Mouse (Mus musculus): ENCODE results near the gene Ccdc51.

Ccdc51 gene

DNA sequence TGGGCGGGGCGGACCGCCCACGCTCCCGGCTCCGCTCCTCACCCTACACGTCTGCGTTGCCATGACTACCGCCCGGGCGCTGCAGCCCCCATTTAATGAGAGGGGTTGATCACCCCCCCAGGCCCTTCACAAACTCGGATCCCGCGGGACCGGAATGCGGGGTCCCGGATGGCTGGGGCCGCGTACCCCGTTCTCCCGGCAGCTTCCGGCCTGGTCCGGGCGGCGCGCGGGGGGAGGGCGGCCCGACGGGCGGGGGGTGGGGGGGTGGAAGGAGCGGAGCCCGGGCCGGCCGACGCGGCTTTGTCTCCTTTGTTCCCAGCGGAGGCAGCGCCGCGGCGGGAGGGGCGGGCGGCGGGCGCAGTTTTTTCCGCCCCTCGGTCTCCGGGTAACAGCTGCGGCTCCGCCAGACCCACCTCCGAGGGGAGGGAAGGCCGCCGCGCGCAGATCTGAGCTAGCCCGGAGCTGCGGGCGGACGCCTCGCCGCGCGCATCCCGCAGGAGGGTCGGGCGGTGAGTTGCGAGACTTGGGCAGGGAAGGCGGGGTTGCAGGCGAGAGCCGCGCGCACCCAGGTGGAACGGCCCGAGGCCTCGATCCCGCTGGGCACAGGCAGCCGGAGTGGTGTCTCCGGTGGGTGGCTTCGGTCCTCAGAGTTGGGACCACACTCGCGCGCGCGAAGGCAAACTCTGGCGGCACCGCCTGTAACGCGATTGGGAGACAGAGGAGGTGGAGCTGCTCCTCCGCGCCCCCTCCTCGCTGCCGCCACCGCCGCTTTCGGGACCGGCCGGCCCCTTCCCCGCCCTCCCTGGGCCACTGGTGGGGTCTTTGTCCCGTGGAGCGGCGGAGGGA is 13.1 kb downstream of the Ccdc51 start, which contains the start of gene Plxnb1:
Plxnb1 (plus strand) TSS at position 253 of the 846 bp plus-strand sequence.
- in situ Hi-C loops (cut with MseI, MboI): no loop called here

- in situ Hi-C loops (cut with MseI, MboI): no loop called here
These were observed 14.0 kb downstream of the Ccdc51 start for GRCm38 (mm10) chr9:109096251-109096661.

DNA sequence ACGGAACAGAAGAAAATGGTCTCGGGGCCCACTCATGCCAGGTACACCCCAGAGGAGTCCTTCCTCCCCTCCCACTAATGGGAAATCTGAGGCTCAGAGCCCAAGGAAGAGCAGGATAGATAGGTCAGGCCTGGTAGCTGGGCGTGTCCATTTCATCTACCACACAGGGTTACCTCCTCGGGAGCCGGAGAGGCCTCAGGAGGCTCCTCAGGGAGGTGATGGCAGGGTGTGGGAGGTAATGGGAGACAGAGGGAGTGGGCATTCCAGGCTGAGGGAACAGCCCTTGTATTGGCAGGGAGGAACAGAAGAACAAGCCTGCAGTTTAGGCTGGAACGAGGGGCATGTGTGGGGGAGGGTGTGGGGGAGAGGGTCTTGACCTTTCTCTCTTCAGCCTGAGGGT is 14.6 kb downstream of the Ccdc51 start:
- in situ Hi-C loops (cut with MseI, MboI): no loop called here

DNA sequence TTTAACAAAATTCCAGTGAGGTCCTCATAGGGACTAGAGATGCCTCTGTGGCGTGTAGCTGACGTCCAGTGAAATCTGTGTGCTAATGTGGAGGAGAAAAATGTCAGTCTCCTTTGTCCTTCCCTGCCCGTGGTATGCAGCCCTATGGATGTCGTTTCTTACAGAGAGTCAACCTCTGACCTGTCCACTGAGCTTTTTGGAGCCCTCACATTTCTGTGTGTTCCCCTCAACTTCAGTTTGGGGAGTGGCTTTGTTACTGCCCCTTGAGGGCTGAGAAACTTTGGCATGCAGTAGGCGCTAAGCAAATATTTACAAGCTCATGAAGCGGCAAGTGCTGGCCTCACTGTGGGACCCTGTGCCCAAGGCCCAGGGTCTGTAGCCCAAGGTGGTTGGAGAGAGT is 15.0 kb downstream of the Ccdc51 start:
- in situ Hi-C loops (cut with MseI, MboI): no loop called here

- in situ Hi-C loops (cut with MseI, MboI): no loop called here
These were observed 15.5 kb downstream of the Ccdc51 start for GRCm38 (mm10) chr9:109097831-109098230.

DNA sequence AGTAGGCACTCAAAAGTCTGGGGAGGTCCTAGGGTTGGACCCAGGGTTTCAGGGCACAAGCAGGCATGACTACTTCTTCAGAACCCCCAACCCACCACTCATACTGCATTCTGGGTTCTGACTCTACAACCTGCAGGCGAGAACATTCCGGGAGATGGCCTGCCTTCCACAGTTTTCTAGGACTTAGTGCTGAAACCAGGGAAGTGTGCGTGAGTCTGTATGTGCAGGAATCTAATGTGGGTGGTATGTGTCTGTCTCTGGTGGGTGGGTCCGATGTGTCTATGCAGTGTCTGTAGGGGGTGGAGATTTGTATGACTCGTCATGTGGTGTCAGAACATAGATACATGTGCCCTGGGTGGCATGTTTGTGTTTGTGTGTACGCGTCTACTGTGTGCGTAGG is 16.1 kb downstream of the Ccdc51 start:
- in situ Hi-C loops (cut with MseI, MboI): no loop called here

GRCm38 (mm10) chr9:109098969-109099368 is 16.7 kb downstream of the Ccdc51 start:
- in situ Hi-C loops (cut with MseI, MboI): no loop called here

- in situ Hi-C loops (cut with MseI, MboI): no loop called here
These were observed 18.1 kb downstream of the Ccdc51 start for GRCm38 (mm10) chr9:109100307-109100928.

DNA sequence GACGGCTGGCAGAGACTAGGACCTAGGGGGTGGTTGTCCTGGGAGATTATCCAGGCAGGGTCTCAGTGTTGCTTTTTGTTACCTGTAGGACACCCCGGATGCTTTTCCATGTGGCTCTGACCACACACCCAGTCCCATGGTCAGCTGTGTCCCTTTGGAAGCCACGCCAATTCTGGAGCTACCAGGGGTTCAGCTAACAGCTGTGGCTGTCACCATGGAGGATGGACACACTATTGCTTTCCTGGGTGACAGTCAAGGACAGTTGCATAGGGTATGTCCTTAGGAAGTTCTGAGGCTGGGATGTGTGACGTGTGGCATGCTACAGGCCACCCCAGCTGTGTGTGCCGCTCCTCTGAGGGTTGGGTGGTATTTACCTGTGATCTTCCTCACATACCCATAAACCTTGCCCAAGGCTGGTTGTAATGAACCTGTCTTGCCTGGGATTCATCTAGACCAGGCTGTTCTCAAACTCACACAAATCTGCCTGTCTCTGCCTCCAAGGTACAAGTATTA is 19.7 kb downstream of the Ccdc51 start:
- in situ Hi-C loops (cut with MseI, MboI): no loop called here

DNA sequence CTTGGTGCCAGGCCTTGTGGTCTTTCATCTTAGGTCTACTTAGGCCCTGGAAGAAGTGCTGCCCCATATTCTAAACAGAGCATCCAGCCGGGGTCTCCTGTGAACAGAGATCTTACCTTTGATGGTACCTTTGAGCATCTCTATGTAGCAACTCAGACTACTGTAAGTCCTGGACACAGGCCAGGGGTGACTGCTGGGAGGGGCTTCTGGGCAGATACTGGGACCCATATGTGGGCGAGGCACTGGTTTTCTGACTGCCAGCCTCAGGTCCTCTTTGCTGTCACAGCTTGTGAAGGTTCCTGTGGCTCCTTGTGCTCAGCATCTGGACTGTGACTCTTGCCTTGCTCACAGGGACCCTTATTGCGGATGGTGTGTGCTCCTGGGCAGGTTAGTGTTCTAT is 20.2 kb downstream of the Ccdc51 start:
- in situ Hi-C loops (cut with MseI, MboI): no loop called here

- in situ Hi-C loops (cut with MseI, MboI): no loop called here
These were observed 21.0 kb downstream of the Ccdc51 start for GRCm38 (mm10) chr9:109103250-109103649.

DNA sequence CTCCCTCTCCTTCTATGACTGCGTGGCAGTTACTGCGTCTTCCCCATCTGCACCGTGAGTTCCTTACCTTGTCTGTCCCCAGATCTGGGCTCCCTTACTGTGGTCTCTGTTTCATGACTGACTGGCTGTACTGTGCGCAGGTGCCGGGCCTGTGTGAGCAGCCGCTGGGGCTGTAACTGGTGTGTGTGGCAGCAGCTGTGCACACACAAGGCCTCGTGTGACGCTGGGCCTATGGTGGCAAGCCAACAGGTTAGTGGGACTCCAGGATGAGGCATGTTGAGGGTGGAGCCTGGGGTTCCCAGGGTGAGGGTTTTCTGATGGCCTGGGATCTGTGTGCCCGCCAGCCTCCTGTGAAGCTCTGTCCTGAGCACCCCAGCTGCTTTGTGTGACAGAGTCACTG is 21.8 kb downstream of the Ccdc51 start:
- in situ Hi-C loops (cut with MseI, MboI): no loop called here

GRCm38 (mm10) chr9:109105011-109105410 is 22.7 kb downstream of the Ccdc51 start:
- in situ Hi-C loops (cut with MseI, MboI): no loop called here

GRCm38 (mm10) chr9:109105648-109106047 is 23.4 kb downstream of the Ccdc51 start:
- in situ Hi-C loops (cut with MseI, MboI): no loop called here

GRCm38 (mm10) chr9:109107341-109107740 is 25.0 kb downstream of the Ccdc51 start:
- in situ Hi-C loops (cut with MseI, MboI): no loop called here

DNA sequence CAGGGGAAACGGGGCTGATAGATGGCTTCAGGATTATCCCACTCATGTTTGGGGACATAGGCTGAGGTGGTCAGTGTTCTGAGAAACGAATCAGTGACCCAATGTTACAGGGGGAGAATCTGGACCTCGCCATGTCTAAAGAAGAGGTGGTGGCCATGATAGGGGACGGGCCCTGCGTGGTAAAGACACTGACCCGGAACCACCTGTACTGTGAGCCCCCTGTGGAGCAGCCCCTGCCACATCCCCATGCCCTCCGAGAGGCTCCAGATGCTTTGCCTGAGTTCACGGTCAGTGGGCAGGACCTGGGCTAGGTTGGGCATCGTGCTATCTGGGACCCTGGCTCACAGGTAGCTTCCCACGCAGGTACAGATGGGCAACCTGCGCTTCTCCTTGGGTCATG is 27.9 kb downstream of the Ccdc51 start:
- in situ Hi-C loops (cut with MseI, MboI): no loop called here

GRCm38 (mm10) chr9:109111101-109111500 is 28.8 kb downstream of the Ccdc51 start:
- in situ Hi-C loops (cut with MseI, MboI): no loop called here

- in situ Hi-C loops (cut with MseI, MboI): no loop called here
These were observed 29.3 kb downstream of the Ccdc51 start for GRCm38 (mm10) chr9:109111591-109111990.

GRCm38 (mm10) chr9:109113331-109113730 is 31.0 kb downstream of the Ccdc51 start:
- in situ Hi-C loops (cut with MseI, MboI): no loop called here

DNA sequence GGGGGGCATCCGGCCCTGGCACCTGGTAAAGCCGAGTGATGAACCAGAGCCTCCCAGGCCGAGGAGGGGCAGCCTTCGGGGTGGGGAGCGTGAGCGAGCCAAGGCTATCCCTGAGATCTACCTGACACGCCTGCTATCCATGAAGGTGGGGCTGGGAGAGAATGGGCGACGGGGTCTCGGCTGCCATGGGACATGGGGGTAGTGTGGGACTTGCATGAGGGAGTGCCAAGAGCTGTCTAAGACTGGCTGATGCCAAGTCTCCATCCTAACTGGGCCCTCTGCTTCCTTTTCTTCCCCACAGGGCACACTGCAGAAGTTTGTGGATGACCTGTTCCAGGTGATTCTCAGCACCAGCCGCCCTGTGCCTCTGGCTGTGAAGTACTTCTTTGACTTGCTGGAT is 32.0 kb downstream of the Ccdc51 start:
- in situ Hi-C loops (cut with MseI, MboI): no loop called here

- in situ Hi-C loops (cut with MseI, MboI): no loop called here
These were observed 32.6 kb downstream of the Ccdc51 start for GRCm38 (mm10) chr9:109114871-109115270.

DNA sequence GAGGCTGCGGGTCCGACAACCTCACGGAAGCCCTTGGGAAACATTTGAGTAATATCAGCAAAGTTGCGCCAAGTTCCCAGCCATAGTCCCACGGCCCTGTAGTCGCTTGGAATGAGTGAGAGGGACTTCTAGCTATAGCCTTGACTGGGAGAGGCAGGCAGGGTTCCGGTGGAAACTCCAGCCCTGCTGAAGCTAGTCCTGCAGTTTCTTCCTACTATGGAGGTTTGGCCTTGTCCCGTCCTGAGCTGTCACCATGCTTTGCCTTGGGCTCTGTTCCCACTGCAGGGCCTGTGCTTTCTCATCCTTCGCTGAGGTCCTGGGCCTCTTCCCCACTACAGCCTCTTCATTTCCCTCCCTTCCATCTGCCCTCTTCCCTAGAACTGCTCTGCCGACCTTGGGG is 33.9 kb downstream of the Ccdc51 start:
- in situ Hi-C loops (cut with MseI, MboI): no loop called here

- in situ Hi-C loops (cut with MseI, MboI): no loop called here
These were observed 35.8 kb downstream of the Ccdc51 start for GRCm38 (mm10) chr9:109118106-109118505.
